Mouse (Mus musculus): ENCODE data around the gene Tomm7.
"Not testable (repeated sequence)": the region's sequence is repeated elsewhere in the genome, so short reads cannot be mapped to it uniquely, and the experiment has no call there.

Tomm7 gene

GRCm38 (mm10) chr5:23851160-23851555, 7.2 kb upstream of the Tomm7 start:
- not testable (repeated sequence) for DNase-seq (ENCODE audit: low spot score in 2 of 2)

GRCm38 (mm10) chr5:23850345-23851159, 6.6 kb upstream of the Tomm7 start:
- peak; percentile 95 to 96 for DNase-seq (ENCODE audit: low spot score in 2 of 2)

- no peak for DNase-seq (ENCODE audit: low spot score in 2 of 2)
These were observed 1.2 kb upstream of the Tomm7 start for GRCm38 (mm10) chr5:23845141-23845540.

- peak in 1 of 2 experiments; percentile 24 for DNase-seq (ENCODE audit: low spot score in 2 of 2)
These were observed 525 bp upstream of the Tomm7 start for GRCm38 (mm10) chr5:23844531-23844841.

- no peak for DNase-seq (ENCODE audit: low spot score in 2 of 2)
These were observed 5.8 kb downstream of the Tomm7 start for GRCm38 (mm10) chr5:23838158-23838557.

GRCm38 (mm10) chr5:23835691-23836090, 8.3 kb downstream of the Tomm7 start:
- not testable (repeated sequence) for DNase-seq (ENCODE audit: low spot score in 2 of 2)

GRCm38 (mm10) chr5:23830897-23831752, 12.8 kb downstream of the Tomm7 start:
- DNase-seq (ENCODE audit: low spot score in 2 of 2) = peak in 1 of 2 experiments; percentile 56

- DNase-seq (ENCODE audit: low spot score in 2 of 2) = peak; percentile 52 to 63
These were observed 17.5 kb downstream of the Tomm7 start for GRCm38 (mm10) chr5:23826321-23827004.

- no peak for DNase-seq (ENCODE audit: low spot score in 2 of 2)
These were observed 19.7 kb downstream of the Tomm7 start for GRCm38 (mm10) chr5:23824171-23824733.

- DNase-seq (ENCODE audit: low spot score in 2 of 2) = no peak
These were observed 21.7 kb downstream of the Tomm7 start for GRCm38 (mm10) chr5:23822306-23822705.

- DNase-seq (ENCODE audit: low spot score in 2 of 2) = no peak
These were observed 27.3 kb downstream of the Tomm7 start for GRCm38 (mm10) chr5:23816681-23817080.

GRCm38 (mm10) chr5:23814841-23815240, 29.1 kb downstream of the Tomm7 start:
- no peak for DNase-seq (ENCODE audit: low spot score in 2 of 2)

GRCm38 (mm10) chr5:23792726-23793125, 51.2 kb downstream of the Tomm7 start:
- DNase-seq (ENCODE audit: low spot score in 2 of 2) = no peak

- DNase-seq (ENCODE audit: low spot score in 2 of 2) = no peak
These were observed 54.8 kb downstream of the Tomm7 start for GRCm38 (mm10) chr5:23789078-23789612.
